Mouse (Mus musculus): ENCODE results near the gene Tfrc.

- TF ChIP-seq CTCF (IDR thresholded peaks at IDR 0.05) = no peak
- TF ChIP-seq EP300 (IDR thresholded peaks at IDR 0.05) = no peak
Measured at GRCm38 (mm10) chr16:32641440-32642219, 32.9 kb downstream of the Tfrc start.
